20 mouse cellular contexts compared by ENCODE assay signal in the genomic region with DNA sequence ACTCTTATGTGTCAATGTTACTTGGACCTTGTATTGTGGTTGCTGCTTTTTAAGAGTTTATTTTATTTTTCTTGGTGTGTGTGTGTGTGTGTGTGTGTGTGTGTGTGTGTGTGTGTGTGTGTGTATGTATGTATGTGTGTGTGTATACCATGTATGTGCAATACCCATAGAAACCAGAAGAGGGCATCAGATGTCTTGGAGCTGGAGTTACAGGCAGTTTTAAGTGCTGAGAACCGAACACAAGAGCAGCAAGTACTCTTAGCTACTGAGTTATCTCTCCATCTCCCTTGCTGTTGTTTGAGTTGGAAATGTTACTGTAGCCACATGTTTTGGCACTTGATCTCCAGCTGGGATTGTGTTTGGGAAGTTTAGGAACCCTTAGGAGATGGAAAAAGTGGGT.
"Had no signal": no experiment of that assay in that cellular context is flagged by ENCODE, and none has a peak within 500 bp of the region (broad histone marks: within the 10 kb centered on the region; RNA-seq: fewer than 3 reads in every experiment).

No protein-coding gene starts in this region.

- H3K4me1 ChIP-seq: heart, embryonic 12.5 days; hindbrain, embryonic 10.5 days; hindbrain, embryonic 12.5 days; intestine, embryonic 15.5 days; limb, embryonic 13.5 days; limb, embryonic 15.5 days; liver, embryonic 12.5 days had no signal

- H3K4me3 ChIP-seq: heart, embryonic 10.5 days; heart, embryonic 12.5 days; hindbrain, embryonic 10.5 days; hindbrain, embryonic 12.5 days; intestine, embryonic 15.5 days; layer of hippocampus, adult 2 months; left cerebral cortex, adult 2 months; limb, embryonic 13.5 days; limb, embryonic 15.5 days; liver, embryonic 12.5 days had no signal

- H3K9me3 ChIP-seq: heart, embryonic 10.5 days; hindbrain, embryonic 12.5 days; intestine, embryonic 15.5 days; limb, embryonic 15.5 days had no signal

- H3K36me3 ChIP-seq: heart, embryonic 10.5 days; heart, embryonic 12.5 days; hindbrain, embryonic 10.5 days; hindbrain, embryonic 12.5 days; intestine, embryonic 15.5 days; limb, embryonic 13.5 days; limb, embryonic 15.5 days; liver, embryonic 12.5 days had no signal

- DNase-seq: gastrocnemius, postnatal 25 days; heart, adult 18-20 months; heart, postnatal 10 days; heart, postnatal 4 days; kidney, adult 18-20 months; kidney, adult 8-10 months; kidney, postnatal 10 days; kidney, postnatal 25 days; kidney, postnatal 4 days; left cerebral cortex, postnatal 4 days had no signal

- H3K27me3 ChIP-seq: hindbrain, embryonic 12.5 days; intestine, embryonic 15.5 days; limb, embryonic 13.5 days; limb, embryonic 15.5 days; liver, embryonic 12.5 days had no signal
